Mouse (Mus musculus) right cerebral cortex, postnatal 14 days (tissue): ENCODE data around the gene Gpc6.

Experiments used
- DNase-seq: peaks from one replicate; pipeline ENCODE4 v3.0.0; 2022

Gene Gpc6

DNA sequence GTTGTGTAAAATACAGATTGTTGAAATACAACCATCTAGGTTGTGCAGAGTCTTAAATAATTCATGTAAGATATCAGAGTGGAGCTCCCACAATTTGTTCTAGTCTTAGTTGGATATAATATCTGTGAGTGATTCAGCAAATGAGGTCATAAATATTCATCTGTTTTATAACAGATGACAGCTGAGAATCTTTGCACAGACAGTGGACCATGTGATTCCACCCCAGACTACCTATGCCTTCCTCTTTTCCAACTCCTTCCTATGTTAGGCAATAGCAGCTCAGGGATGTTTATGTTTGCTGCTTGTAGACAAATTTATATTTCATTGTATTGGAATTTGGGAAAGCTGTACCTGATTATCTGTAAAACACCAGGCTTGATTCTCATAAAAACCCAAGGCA, 32.0 kb downstream of the Gpc6 start:
- DNase-seq = no peak

GRCm38 (mm10) chr14:116964837-116965236, 39.7 kb downstream of the Gpc6 start:
- DNase-seq = no peak

DNA sequence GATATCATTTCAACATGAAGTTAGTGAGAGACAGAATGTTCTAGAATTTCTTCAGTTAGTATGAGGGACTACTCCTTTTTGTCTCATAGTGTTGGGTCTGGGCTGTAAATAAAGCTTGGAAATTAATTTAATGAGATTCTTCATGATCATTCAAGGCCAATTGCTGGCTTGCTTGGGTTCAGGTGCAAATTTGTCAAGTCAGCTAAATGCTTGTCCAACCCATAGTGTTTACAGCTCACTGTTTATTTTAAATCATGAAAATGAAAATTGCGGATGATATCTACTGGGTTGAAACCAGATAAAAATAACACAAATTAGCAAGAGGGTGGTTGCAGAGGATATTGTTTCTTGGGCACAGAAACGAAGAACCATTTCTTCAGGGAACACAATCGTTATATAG, 49.6 kb downstream of the Gpc6 start:
- DNase-seq = no peak

- DNase-seq = no peak
Observed at GRCm38 (mm10) chr14:116975224-116975623, 50.1 kb downstream of the Gpc6 start.

DNA sequence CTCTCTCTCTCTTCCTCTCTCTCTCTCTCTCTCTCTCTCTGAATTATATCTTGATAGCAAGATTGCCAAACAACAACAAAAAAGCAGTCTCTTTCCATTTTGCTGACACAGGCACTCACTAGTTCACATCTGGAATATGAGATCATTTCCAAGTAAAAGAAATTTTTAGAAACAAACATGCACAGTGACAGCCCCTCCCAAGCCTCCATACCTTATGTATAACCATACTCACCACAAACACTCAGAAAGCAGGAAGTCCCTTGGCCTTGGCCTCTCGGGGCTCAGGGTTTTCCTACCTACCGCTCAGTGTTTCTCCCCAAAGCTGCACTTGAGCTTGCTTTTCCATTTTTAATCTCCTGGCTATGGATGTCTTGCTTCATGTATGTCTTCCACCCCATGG, 52.1 kb downstream of the Gpc6 start:
- DNase-seq = no peak

GRCm38 (mm10) chr14:116979714-116980382, 54.7 kb downstream of the Gpc6 start:
- DNase-seq = no peak

DNA sequence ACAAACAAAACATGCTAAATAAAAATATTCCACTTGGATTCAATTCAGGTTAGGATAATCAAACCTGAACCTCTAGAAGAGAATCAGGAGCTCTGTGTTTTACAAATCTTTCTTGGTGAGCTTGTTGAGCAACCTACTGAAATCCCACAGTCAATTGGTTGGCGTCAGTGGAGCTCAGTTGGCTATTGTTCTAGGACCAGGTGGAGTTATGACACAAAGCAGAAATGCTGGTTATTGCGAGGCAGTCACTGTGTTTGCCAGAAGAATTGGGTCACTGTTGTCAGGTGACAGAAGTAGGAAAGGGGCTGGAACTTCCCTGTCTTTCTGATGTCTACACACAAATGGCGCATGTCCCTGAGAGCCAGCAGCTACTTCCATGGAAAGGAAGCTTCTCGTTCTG, 56.6 kb downstream of the Gpc6 start:
- no peak for DNase-seq

DNA sequence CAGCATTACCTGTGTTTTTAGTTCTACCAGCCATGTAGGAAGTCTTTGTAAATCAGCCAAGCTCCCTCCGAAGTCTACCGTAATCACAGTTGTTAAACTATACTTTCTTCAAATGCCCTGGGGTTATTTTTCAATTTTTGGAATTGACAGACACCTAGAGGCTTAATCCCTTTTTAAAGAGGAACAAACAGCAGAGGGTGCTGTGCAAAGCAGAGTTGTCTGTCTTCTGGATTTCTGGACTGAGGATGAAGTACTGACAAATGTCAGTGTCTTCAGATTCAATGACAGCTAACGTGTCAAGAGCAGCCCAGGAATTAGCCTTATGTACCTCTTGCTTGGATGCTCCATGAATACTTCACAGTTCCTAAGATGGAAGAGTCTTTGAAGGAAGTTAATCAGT, 62.2 kb downstream of the Gpc6 start:
- no peak for DNase-seq

DNA sequence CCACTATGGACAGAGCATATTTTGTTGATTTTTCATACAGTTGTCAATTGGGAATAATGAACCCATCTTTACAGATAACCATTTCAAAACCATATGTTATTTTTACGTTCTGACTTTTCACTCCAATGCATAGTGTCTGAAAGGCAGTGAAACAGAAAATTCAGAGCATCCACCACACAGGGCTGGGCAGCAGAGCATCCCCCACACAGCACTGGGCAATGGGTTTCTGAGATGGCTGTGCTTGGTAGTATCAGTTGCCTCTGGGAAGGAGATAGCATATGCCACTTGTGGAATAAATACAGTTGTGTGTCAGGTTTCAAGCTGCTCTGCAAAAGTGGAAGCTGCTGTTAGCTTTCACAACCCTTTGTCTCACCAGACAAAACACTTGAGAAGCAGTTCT, 75.3 kb downstream of the Gpc6 start:
- no peak for DNase-seq

DNA sequence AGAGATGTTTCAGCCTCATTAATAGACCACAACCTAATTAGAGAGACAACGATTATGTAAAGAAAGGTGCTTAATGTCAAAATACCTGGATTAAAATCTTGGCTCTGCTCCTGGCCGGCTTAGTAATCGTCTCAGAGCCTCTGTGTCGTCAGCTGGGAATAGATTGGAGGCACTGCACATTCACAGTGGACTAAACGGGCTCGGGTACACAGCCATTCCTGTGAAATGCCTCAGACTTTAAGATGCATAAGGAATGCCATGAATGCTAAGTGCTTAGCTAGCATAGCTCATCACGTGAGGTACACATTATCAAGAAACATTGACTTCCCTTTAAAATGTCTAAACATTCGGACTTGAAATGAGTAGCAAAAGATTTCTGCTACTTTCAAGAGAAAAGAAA, 77.2 kb downstream of the Gpc6 start:
- no peak for DNase-seq

DNA sequence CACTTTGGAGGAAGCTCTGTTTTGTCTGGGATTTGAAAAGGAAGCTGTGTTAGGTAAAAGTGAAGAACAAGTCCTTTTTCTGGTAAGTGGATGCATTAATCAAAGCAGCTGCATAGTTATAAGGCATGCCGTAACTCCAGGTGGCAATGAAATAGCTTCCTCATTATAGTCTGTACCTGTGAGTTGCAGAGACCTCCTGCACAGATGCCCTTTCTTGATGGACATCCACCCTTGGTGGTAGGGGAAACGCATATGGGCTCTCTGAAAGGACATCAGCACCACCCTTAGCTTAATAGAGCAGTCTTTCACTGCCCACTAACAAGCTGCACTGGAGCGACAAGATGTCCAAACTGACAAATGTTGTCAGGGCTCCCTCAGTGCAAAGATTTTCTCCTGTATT, 83.7 kb downstream of the Gpc6 start:
- DNase-seq = no peak

- no peak for DNase-seq
Observed at GRCm38 (mm10) chr14:117012969-117013368, 87.9 kb downstream of the Gpc6 start.

- no peak for DNase-seq
Observed at GRCm38 (mm10) chr14:117013554-117014117, 88.5 kb downstream of the Gpc6 start.

- no peak for DNase-seq
Observed at GRCm38 (mm10) chr14:117015333-117015922, 90.3 kb downstream of the Gpc6 start.

DNA sequence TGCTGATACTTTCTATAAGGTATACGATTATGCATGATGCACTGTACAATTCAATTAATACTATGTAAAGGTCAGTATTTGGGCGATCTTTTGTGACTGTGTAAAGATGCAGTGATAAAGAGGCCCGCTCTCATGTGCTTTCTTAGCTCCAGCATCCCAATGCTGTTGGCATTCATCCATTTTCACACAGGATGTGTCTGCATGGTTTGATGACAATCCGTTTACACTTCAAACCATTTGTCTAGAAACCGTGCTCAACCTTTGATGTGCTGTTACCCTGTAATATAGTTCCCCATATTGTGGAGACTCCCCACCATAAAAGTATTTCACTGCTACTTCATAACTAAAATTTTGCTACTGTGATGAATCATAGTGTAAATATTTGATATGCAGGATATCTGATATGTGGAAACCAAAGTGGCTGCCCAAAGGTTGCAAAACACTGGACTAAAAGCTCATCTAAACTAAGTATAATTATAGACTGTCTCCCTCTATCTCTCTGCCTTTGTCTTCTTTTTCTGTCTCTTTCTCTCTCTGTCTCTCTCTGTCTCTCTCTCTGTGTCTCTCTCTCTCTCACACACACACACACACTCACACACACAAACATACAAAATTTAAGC, 97.2 kb downstream of the Gpc6 start:
- no peak for DNase-seq

- DNase-seq = no peak
Observed at GRCm38 (mm10) chr14:117034146-117034545, 109.0 kb downstream of the Gpc6 start.

DNA sequence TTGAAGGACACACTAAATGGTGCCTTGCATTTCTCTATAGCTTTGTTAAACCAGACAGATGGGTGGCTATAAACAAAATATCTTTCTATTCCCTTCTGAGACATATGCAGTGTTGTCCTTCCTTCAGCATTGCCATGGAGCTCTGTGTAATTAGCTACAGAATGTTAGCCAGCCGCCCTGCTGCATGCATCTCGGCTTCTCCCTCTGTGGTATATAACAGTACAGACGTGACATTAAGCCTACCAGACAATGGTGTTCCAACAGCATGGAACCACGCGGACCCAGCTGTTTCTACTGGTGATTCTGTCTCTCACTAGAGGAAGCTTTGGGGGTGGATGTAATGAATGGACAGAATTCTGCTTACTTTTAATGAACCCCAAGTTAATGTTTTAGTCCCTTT, 115.9 kb downstream of the Gpc6 start:
- DNase-seq = peak; percentile 30

DNA sequence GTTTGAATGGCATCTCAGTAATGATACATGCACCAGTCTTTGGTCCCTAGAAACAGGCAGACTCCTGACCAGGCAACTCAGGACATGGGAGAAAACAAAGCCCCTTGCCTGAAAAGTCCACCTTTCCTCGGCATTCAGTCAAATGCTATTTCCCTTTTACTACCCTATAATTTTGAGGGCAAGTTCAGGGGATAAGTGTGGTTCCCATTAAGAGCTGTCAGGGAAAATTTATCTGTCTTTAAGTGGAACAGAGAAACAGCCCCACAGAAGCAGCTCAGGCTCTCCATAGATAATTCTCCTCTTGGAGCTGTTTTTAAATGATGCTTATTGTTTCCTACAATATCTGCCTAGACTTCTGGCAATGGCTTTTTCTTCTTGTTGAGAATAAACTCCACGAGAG, 123.8 kb downstream of the Gpc6 start:
- DNase-seq = no peak

DNA sequence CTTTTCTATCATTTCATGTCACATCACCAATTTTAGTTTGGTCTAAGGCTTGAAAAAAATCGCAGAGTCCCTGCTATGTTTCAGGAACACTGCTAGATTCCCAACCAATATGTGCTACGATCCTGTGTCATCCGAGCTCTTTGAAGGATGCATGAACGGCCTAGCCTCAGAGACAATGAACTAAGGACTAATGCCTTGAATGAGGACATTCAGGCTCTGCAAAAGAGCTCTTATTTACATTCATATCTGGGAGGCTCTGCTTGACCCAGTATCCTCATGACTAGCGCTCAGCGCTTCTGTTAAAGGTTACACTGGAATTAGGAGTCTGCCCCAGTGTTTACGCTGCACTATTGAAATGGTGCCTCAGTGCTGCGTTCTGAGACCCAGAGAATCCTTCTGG, 125.8 kb downstream of the Gpc6 start:
- DNase-seq = no peak

DNA sequence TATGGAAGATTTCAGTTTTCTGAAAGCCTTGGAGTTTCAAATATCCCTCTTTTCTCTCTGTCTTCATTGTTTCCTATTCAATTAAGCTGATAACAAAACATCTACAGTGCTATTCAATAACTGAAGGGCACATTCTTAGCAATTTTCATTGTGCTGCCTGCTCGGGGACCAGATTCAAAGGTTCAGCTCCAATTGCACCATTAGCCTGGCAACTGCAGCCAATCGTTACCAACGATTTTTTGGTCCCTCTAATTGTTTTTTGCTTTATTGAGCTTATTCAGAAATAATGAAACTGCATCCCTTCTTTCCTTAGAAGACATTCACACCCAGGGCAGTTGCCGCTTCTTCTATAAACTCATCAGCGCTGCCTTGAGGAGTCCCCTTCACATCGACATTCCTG, 128.2 kb downstream of the Gpc6 start:
- DNase-seq = no peak

DNA sequence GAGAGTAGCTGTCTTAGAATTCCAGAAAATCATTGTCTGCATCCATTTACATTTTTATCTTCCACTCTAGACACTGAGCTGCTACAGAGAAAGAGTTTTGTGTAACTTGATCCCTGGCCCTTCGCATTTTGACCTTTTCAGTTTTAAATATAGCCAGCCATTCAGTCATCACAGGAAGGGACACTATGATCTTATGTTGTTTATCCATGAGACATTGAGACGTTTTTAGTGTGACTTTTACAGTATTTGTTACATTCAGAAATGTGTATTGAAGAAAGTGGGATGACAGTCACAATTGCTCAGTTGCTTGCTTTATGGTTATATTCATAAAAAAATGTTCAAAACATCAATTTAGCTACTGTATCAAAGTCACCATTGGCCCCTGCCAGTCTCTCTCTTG, 130.0 kb downstream of the Gpc6 start:
- DNase-seq = no peak

DNA sequence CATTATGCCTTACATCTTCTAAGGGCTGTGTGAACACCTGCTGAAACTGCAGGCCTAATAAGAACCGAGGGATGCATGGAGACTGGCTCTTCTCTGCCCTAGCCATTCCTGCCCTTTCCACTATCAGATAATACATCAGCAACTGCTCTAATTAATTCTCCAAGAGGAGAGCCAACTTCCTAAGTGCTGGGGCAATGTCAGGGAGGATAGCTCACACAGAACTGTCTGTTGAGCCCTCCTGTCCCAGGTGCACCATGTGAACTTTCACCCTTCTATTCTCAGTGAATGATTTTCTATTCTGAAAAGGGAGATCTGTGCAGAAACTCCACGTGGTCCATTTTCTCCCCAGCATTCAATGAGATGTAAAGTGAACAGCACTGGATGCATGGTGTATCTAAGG, 136.0 kb downstream of the Gpc6 start:
- DNase-seq = no peak

GRCm38 (mm10) chr14:117061527-117061926, 136.4 kb downstream of the Gpc6 start:
- DNase-seq = no peak

DNA sequence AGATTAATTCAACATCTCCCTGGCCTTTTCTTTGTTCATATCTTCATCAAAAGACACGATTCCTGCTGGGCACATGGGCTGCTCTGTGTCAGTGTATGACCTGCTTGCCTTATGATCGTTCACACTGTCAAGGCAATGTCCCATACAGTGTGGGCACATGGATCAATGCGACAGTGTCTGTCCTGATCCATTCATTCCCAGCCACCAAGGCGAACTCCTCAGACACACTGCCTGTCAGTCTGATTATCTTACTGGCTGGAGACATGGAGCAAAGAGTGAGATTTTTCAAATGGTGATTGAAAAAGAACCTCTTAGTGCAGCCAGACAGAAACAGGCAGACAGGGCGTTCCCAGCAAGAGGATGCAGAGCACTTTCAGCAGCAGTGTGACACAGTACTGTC, 143.1 kb downstream of the Gpc6 start:
- no peak for DNase-seq
